Mouse (Mus musculus): ENCODE data around the gene Cysrt1.

GRCm38 (mm10) chr2:25228995-25229530 is 13.2 kb downstream of the Cysrt1 start:
- no peak for TF ChIP-seq CTCF (IDR thresholded peaks at IDR 0.05; ENCODE audit: control insufficient read depth, insufficient read depth, low read length)
- no peak for TF ChIP-seq POLR2A (IDR thresholded peaks at IDR 0.05; ENCODE audit: borderline replicate concordance, control insufficient read depth, low read depth, low read length)
